Mouse (Mus musculus) bone marrow macrophage, adult 2 months (primary cell): ENCODE data around the gene Qrich1.

Source experiments
- CTCF ChIP-seq: IDR thresholded peaks from 2 replicates; pipeline ENCODE4 v1.5.1; 2012; ENCODE audit warnings: low read depth, mild to moderate bottlenecking, low read length, moderate library complexity
- POLR2A ChIP-seq: IDR thresholded peaks from 2 replicates; pipeline ENCODE4 v1.6.1; 2012; ENCODE audit warnings: mild to moderate bottlenecking, low read depth, low read length, borderline replicate concordance

DNA sequence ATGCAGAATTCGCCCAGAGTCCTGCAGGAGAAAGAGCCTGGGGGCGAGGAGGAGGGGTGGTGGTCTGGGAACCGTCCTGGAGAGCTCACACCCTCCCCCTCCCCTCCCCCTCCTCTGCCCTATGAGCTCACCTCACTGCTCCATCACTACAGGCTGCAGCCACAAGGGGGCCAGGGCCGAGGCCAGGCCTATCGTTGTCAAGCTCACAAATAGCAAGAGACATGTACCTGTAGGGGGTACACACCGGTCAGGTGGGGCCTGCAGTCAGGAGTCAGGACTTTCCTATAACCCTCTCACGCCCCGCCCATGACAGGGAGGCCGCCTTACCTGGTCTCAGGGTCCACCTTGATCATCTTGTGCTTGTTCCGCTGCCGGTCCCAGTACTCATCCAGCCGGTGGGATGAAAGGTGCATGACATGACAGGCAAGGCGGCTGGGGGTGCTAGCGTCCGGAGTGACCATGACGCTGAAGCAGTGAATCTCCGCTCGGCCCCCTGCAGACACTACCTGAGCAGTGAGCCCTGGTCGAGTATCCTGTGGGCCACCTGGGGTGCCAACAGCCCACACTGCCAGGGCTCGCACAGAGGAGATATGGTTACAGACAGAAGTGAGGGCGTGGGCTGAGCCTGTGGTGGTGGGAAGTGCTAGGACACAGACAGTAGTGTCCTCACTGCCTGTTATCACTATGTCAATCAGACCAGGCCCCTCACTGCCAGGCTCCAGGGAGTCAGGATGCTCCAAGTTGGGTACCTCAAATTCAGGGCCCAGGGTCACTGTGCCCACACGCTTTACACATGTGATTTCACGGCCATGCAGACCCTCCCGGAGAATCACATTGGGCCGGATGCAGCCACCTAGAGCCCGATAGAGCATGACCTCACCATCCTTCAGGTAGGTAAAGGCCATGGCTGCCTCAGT is 57.4 kb downstream of the Qrich1 start:
- TF ChIP-seq CTCF = peak; percentile 30; the same call in 1 of the 2 replicates
- no peak for TF ChIP-seq POLR2A
